Mouse (Mus musculus): Measurements from ENCODE around the gene Tjp1. TPM values are rescaled to one million over a fixed set of nuclear protein-coding genes. Genes with fewer than 3 reads are reported as not detected.
A peak's percentile ranks its signal among the peaks of the same experiment; 100 is the strongest.

The Tjp1 gene
- total RNA-seq, 2 experiments from 2014 or later: 149 to 169 TPM

- no peak for DNase-seq (ENCODE audit: extremely low spot score in 1 of 2, low spot score in 1 of 2)
Observed at GRCm38 (mm10) chr7:65367386-65368245, 160.0 kb downstream of the Tjp1 start.

- DNase-seq (ENCODE audit: extremely low spot score in 1 of 2, low spot score in 1 of 2): no peak
Observed at GRCm38 (mm10) chr7:65366153-65366552, 161.4 kb downstream of the Tjp1 start.

GRCm38 (mm10) chr7:65365560-65365959, 162.0 kb downstream of the Tjp1 start:
- DNase-seq (ENCODE audit: extremely low spot score in 1 of 2, low spot score in 1 of 2): no peak

- DNase-seq (ENCODE audit: extremely low spot score in 1 of 2, low spot score in 1 of 2): no peak
Observed at GRCm38 (mm10) chr7:65360278-65360677, 167.3 kb downstream of the Tjp1 start.

- DNase-seq (ENCODE audit: extremely low spot score in 1 of 2, low spot score in 1 of 2): no peak
Observed at GRCm38 (mm10) chr7:65359774-65360173, 167.8 kb downstream of the Tjp1 start.

GRCm38 (mm10) chr7:65357538-65357937, 170.0 kb downstream of the Tjp1 start:
- DNase-seq (ENCODE audit: extremely low spot score in 1 of 2, low spot score in 1 of 2): peak in 1 of 2 experiments; percentile 40

GRCm38 (mm10) chr7:65356204-65356603, 171.4 kb downstream of the Tjp1 start:
- DNase-seq (ENCODE audit: extremely low spot score in 1 of 2, low spot score in 1 of 2): no peak

- DNase-seq (ENCODE audit: extremely low spot score in 1 of 2, low spot score in 1 of 2): no peak
Observed at GRCm38 (mm10) chr7:65354908-65355307, 172.7 kb downstream of the Tjp1 start.

- no peak for DNase-seq (ENCODE audit: extremely low spot score in 1 of 2, low spot score in 1 of 2)
Observed at GRCm38 (mm10) chr7:65350348-65351079, 177.1 kb downstream of the Tjp1 start.

GRCm38 (mm10) chr7:65348540-65348939, 179.0 kb downstream of the Tjp1 start:
- DNase-seq (ENCODE audit: extremely low spot score in 1 of 2, low spot score in 1 of 2): no peak

- no peak for DNase-seq (ENCODE audit: extremely low spot score in 1 of 2, low spot score in 1 of 2)
Observed at GRCm38 (mm10) chr7:65345314-65345713, 182.3 kb downstream of the Tjp1 start.

GRCm38 (mm10) chr7:65337581-65338270, 189.9 kb downstream of the Tjp1 start:
- no peak for DNase-seq (ENCODE audit: extremely low spot score in 1 of 2, low spot score in 1 of 2)

GRCm38 (mm10) chr7:65333081-65333760, 194.4 kb downstream of the Tjp1 start:
- DNase-seq (ENCODE audit: extremely low spot score in 1 of 2, low spot score in 1 of 2): no peak

- DNase-seq (ENCODE audit: extremely low spot score in 1 of 2, low spot score in 1 of 2): peak; percentile 52 to 87
Observed at GRCm38 (mm10) chr7:65319047-65319725, 208.4 kb downstream of the Tjp1 start.

- peak; percentile 45 to 77 for DNase-seq (ENCODE audit: extremely low spot score in 1 of 2, low spot score in 1 of 2)
Observed at GRCm38 (mm10) chr7:65317418-65317817, 210.2 kb downstream of the Tjp1 start.

- no peak for DNase-seq (ENCODE audit: extremely low spot score in 1 of 2, low spot score in 1 of 2)
Observed at GRCm38 (mm10) chr7:65315182-65315581, 212.4 kb downstream of the Tjp1 start.

- no peak for DNase-seq (ENCODE audit: extremely low spot score in 1 of 2, low spot score in 1 of 2)
Observed at GRCm38 (mm10) chr7:65296675-65297589, 230.6 kb downstream of the Tjp1 start.

- no peak for DNase-seq (ENCODE audit: extremely low spot score in 1 of 2, low spot score in 1 of 2)
Observed at GRCm38 (mm10) chr7:65282886-65283285, 244.7 kb downstream of the Tjp1 start.

- no peak for DNase-seq (ENCODE audit: extremely low spot score in 1 of 2, low spot score in 1 of 2)
Observed at GRCm38 (mm10) chr7:65281960-65282359, 245.6 kb downstream of the Tjp1 start.
